Mouse (Mus musculus): ENCODE measurements around the gene Fbxo31.

GRCm38 (mm10) chr8:121588750-121589149 is 10.1 kb upstream of the Fbxo31 start:
- TF ChIP-seq CTCF (IDR thresholded peaks at IDR 0.05; ENCODE audit: low read depth, low read length) (no peak), POLR2AphosphoS5 (IDR thresholded peaks at IDR 0.05; ENCODE audit: insufficient replicate concordance, low read depth, low read length) (no peak), GATA1 (IDR thresholded peaks at IDR 0.05; ENCODE audit: borderline replicate concordance, low read length) (no peak), TAL1 (conservative IDR thresholded peaks at IDR 0.05; ENCODE audit: low read depth, low read length) (0 out of 2 replicates have a peak, but pooled peaks have one; percentile 21), GATA2 (IDR thresholded peaks at IDR 0.05; ENCODE audit: borderline replicate concordance, low read depth, low read length) (no peak)
